Mouse (Mus musculus): ENCODE results near the gene Nudt16l1. TPM values are rescaled to one million over a fixed set of nuclear protein-coding genes. Genes with fewer than 3 reads are reported as not detected.
A peak's percentile ranks its signal among the peaks of the same experiment; 100 is the strongest.

The Nudt16l1 gene
- total and polyA plus RNA-seq, 3 experiments: 20.5 to 42.9 (median 21.7) TPM

- TF ChIP-seq GATA2 (IDR thresholded peaks at IDR 0.05; ENCODE audit: borderline replicate concordance, low read depth, low read length): no peak
- TF ChIP-seq GATA1 (IDR thresholded peaks at IDR 0.05; ENCODE audit: borderline replicate concordance, low read length): no peak
- TF ChIP-seq CTCF (IDR thresholded peaks at IDR 0.05; ENCODE audit: low read depth, low read length): no peak
- no peak for TF ChIP-seq POLR2AphosphoS5 (IDR thresholded peaks at IDR 0.05; ENCODE audit: insufficient replicate concordance, low read depth, low read length)
- TF ChIP-seq TAL1 (conservative IDR thresholded peaks at IDR 0.05; ENCODE audit: low read depth, low read length): no peak
- no peak for DNase-seq (ENCODE audit: low spot score)
- Histone ChIP-seq H3K9me3 (replicated peaks) (peaks cover 4% of the 10 kb centered on the region; the same call in 1 of the 2 replicates), H3K4me1 (ENCODE audit: insufficient read depth, low read depth, low read length) (peaks cover 28% of the 10 kb centered on the region), H3K4me3 (ENCODE audit: low read depth, low read length) (no peak overlapping the region), H3K36me3 (replicated peaks) (peaks cover 90% of the 10 kb centered on the region), H3K27me3 (ENCODE audit: insufficient read depth, low read length) (no peaks in the 10 kb centered on the region)
- no peak for ATAC-seq (ENCODE audit: extremely low read depth, insufficient number of reproducible peaks, low FRiP score, poor library complexity, severe bottlenecking)
These were observed 990 bp upstream of the Nudt16l1 start for GRCm38 (mm10) chr16:4937351-4938190.

- H3K9me3 ChIP-seq (replicated peaks): peaks cover 4% of the 10 kb centered on the region; the same call in 1 of the 2 replicates
- H3K4me3 ChIP-seq (ENCODE audit: low read depth, low read length): peak overlapping the region; percentile 96
- H3K4me1 ChIP-seq (ENCODE audit: insufficient read depth, low read depth, low read length): peaks cover 28% of the 10 kb centered on the region
- peaks cover 90% of the 10 kb centered on the region for H3K36me3 ChIP-seq (replicated peaks)
- DNase-seq (ENCODE audit: low spot score) (peak; percentile 97), ATAC-seq (ENCODE audit: extremely low read depth, insufficient number of reproducible peaks, low FRiP score, poor library complexity, severe bottlenecking) (peak; percentile 96)
- TF ChIP-seq GATA2 (IDR thresholded peaks at IDR 0.05; ENCODE audit: borderline replicate concordance, low read depth, low read length) (no peak), CTCF (IDR thresholded peaks at IDR 0.05; ENCODE audit: low read depth, low read length) (no peak), POLR2AphosphoS5 (IDR thresholded peaks at IDR 0.05; ENCODE audit: insufficient replicate concordance, low read depth, low read length) (no peak), TAL1 (conservative IDR thresholded peaks at IDR 0.05; ENCODE audit: low read depth, low read length) (no peak), GATA1 (IDR thresholded peaks at IDR 0.05; ENCODE audit: borderline replicate concordance, low read length) (no peak)
- H3K27me3 ChIP-seq (ENCODE audit: insufficient read depth, low read length): no peaks in the 10 kb centered on the region
These were observed 428 bp downstream of the Nudt16l1 start for GRCm38 (mm10) chr16:4938989-4939388.

DNA sequence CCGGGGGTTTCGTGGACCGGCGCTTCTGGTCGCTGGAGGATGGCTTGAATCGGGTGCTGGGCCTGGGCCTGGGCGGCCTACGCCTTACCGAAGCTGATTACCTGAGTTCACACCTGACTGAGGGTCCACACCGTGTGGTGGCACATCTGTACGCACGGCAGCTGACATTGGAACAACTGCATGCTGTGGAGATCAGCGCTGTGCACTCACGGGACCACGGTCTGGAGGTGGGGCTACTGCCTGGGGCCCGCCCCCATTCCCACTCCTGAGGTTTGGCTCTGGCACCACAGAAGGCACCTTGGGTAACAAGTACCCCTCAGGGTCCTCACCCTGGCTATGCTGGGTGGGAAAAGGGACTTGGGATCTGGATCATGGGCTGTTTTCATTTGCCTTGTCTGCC is 851 bp downstream of the Nudt16l1 start:
- H3K9me3 ChIP-seq (replicated peaks): peaks cover 4% of the 10 kb centered on the region; the same call in 1 of the 2 replicates
- ATAC-seq (ENCODE audit: extremely low read depth, insufficient number of reproducible peaks, low FRiP score, poor library complexity, severe bottlenecking) (0 out of 2 replicates have a peak, but pooled peaks have one; percentile 24), DNase-seq (ENCODE audit: low spot score) (peak; percentile 56)
- H3K4me1 ChIP-seq (ENCODE audit: insufficient read depth, low read depth, low read length): peaks cover 28% of the 10 kb centered on the region
- peak overlapping the region; percentile 96 for H3K4me3 ChIP-seq (ENCODE audit: low read depth, low read length)
- TF ChIP-seq GATA2 (IDR thresholded peaks at IDR 0.05; ENCODE audit: borderline replicate concordance, low read depth, low read length) (no peak), CTCF (IDR thresholded peaks at IDR 0.05; ENCODE audit: low read depth, low read length) (no peak), GATA1 (IDR thresholded peaks at IDR 0.05; ENCODE audit: borderline replicate concordance, low read length) (no peak), TAL1 (conservative IDR thresholded peaks at IDR 0.05; ENCODE audit: low read depth, low read length) (no peak), POLR2AphosphoS5 (IDR thresholded peaks at IDR 0.05; ENCODE audit: insufficient replicate concordance, low read depth, low read length) (no peak)
- H3K36me3 ChIP-seq (replicated peaks): peaks cover 89% of the 10 kb centered on the region
- H3K27me3 ChIP-seq (ENCODE audit: insufficient read depth, low read length): no peaks in the 10 kb centered on the region

DNA sequence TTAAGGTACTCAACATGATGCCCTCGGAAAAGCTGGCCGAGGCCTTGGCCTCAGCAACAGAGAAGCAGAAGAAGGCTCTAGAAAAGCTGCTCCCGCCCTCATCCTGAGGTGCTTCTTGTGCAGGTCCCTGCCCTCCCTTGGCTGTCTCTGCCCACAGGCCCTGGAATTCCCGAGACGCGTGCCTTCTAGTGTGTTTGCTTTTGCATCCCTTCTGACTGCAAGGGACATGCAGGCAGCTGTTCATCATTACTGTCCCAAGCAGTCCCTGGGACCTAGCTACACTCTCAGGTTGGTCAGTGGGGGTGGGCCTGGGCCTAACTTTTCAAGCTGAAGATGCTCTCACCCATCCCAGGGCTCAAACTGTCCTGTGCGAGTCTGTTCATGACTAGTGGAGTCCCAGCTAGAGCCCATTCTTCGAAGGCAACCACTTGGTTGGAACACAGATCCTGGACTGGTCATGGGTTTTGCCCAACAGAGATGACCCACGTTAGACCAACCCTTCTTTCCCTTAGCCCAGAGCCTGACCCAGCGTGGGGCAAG is 1.8 kb downstream of the Nudt16l1 start:
- Histone ChIP-seq H3K27me3 (ENCODE audit: insufficient read depth, low read length) (no peaks in the 10 kb centered on the region), H3K36me3 (replicated peaks) (peaks cover 87% of the 10 kb centered on the region), H3K4me1 (ENCODE audit: insufficient read depth, low read depth, low read length) (peaks cover 28% of the 10 kb centered on the region), H3K9me3 (replicated peaks) (peaks cover 3% of the 10 kb centered on the region; the same call in 1 of the 2 replicates), H3K4me3 (ENCODE audit: low read depth, low read length) (no peak overlapping the region)
- no peak for DNase-seq (ENCODE audit: low spot score)
- TF ChIP-seq POLR2AphosphoS5 (IDR thresholded peaks at IDR 0.05; ENCODE audit: insufficient replicate concordance, low read depth, low read length) (no peak), CTCF (IDR thresholded peaks at IDR 0.05; ENCODE audit: low read depth, low read length) (no peak), GATA1 (IDR thresholded peaks at IDR 0.05; ENCODE audit: borderline replicate concordance, low read length) (no peak), GATA2 (IDR thresholded peaks at IDR 0.05; ENCODE audit: borderline replicate concordance, low read depth, low read length) (no peak), TAL1 (conservative IDR thresholded peaks at IDR 0.05; ENCODE audit: low read depth, low read length) (no peak)
- no peak for ATAC-seq (ENCODE audit: extremely low read depth, insufficient number of reproducible peaks, low FRiP score, poor library complexity, severe bottlenecking)

DNA sequence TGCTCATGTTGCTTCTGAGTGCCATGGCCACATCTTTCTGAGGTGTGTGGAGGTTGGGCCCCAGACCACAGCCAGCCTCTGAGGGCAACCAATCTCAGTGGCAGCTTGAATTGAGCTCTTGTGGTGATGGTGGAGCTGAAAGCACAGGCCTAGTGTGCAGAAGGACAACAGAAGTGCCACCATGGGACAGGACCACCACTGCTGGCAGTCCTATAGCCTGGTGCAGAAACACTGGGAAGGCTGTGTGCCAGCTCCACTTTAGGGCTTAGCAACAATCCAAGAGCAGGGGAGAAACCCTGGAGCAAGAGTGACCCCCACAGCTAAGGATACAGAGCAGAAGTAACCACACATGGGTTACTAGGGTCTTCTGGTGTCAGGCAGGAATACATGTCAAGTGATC is 2.5 kb downstream of the Nudt16l1 start:
- DNase-seq (ENCODE audit: low spot score): no peak
- Histone ChIP-seq H3K36me3 (replicated peaks) (peaks cover 86% of the 10 kb centered on the region), H3K4me3 (ENCODE audit: low read depth, low read length) (no peak overlapping the region), H3K4me1 (ENCODE audit: insufficient read depth, low read depth, low read length) (peaks cover 28% of the 10 kb centered on the region), H3K27me3 (ENCODE audit: insufficient read depth, low read length) (no peaks in the 10 kb centered on the region), H3K9me3 (replicated peaks) (no peaks in the 10 kb centered on the region)
- no peak for ATAC-seq (ENCODE audit: extremely low read depth, insufficient number of reproducible peaks, low FRiP score, poor library complexity, severe bottlenecking)
- TF ChIP-seq POLR2AphosphoS5 (IDR thresholded peaks at IDR 0.05; ENCODE audit: insufficient replicate concordance, low read depth, low read length) (no peak), GATA2 (IDR thresholded peaks at IDR 0.05; ENCODE audit: borderline replicate concordance, low read depth, low read length) (no peak), TAL1 (conservative IDR thresholded peaks at IDR 0.05; ENCODE audit: low read depth, low read length) (no peak), CTCF (IDR thresholded peaks at IDR 0.05; ENCODE audit: low read depth, low read length) (no peak), GATA1 (IDR thresholded peaks at IDR 0.05; ENCODE audit: borderline replicate concordance, low read length) (no peak)

- Histone ChIP-seq H3K36me3 (replicated peaks) (peaks cover 86% of the 10 kb centered on the region), H3K27me3 (ENCODE audit: insufficient read depth, low read length) (no peaks in the 10 kb centered on the region), H3K4me1 (ENCODE audit: insufficient read depth, low read depth, low read length) (peaks cover 27% of the 10 kb centered on the region), H3K9me3 (replicated peaks) (no peaks in the 10 kb centered on the region), H3K4me3 (ENCODE audit: low read depth, low read length) (no peak overlapping the region)
- no peak for TF ChIP-seq CTCF (IDR thresholded peaks at IDR 0.05; ENCODE audit: low read depth, low read length)
- ATAC-seq (ENCODE audit: extremely low read depth, insufficient number of reproducible peaks, low FRiP score, poor library complexity, severe bottlenecking) (no peak), DNase-seq (ENCODE audit: low spot score) (no peak)
These were observed 4.3 kb downstream of the Nudt16l1 start for GRCm38 (mm10) chr16:4942868-4943267.

All from G1E (cell line).